Mouse (Mus musculus) cerebral cortex, adult 2 months (tissue): ENCODE data around the gene Slc9a3r2.

Source experiments
- WGBS: fragments of 180-500 bp; shearing (Covaris S2); methylation state at CpG from one replicate; pipeline ENCODE4 v1.1.7; 2018; 5-methylcytosine and 5-hydroxymethylcytosine counted together

Slc9a3r2 gene

GRCm38 (mm10) chr17:24593992-24594890 lies 55.9 kb downstream of the Slc9a3r2 start:
- 86% methylated on average over 26 of the region's 26 CpGs for WGBS

DNA sequence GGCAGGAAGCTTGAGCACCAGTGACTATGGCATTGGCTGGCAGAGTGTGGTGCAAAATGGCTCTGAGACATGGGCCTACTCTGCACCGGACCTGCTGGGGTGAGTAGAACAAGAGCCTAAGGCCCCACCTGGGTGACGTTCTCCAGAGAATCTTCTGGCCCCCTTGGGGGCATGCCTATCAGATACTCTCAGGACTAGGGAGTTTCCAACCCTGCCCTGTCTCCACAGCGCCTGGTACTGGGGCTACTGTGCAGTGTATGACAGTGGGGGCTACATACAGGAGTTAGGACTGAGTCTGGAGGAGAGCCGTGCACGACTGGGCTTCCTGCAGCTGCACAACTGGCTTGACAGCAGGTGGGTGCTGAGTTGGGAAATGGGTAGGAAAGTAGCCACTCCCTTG lies 56.9 kb downstream of the Slc9a3r2 start:
- 67% methylated on average over 5 of the region's 5 CpGs for WGBS

- WGBS = 95% methylated on average over 5 of the region's 5 CpGs
Observed at GRCm38 (mm10) chr17:24591695-24592094, 58.4 kb downstream of the Slc9a3r2 start.

- WGBS = 71% methylated on average over 3 of the region's 3 CpGs
Observed at GRCm38 (mm10) chr17:24590943-24591342, 59.2 kb downstream of the Slc9a3r2 start.
